Mouse (Mus musculus): ENCODE results near the gene Olfr699.
"Not testable (repeated sequence)": the region's sequence is repeated elsewhere in the genome, so short reads cannot be mapped to it uniquely, and the experiment has no call there.

Gene Olfr699
- long read RNA-seq, experiment 1 = 0 reads
- long read RNA-seq, experiment 2 = 0 reads

DNA sequence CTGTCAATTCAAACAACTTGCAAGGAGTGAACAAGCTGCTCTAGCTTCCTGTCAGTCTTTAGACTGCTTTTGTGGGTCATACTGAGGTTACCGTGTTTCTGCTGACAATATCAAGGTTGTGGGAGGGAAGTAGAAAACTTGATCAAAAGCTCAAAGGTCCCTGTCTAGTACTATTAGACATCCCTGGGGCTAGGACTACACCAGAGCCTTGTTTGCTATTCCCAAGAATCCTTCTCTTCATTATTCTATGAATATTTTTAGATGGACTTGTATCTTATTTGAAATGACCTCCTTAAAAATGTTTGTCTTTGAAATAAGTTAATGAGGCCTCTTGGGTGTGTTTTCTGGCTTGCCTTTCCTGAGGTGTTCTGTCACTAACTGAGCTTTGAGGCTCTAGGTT is at the start of gene Olfr699:
Gene Olfr699 (minus strand): TSS at position 101 of the 400 bp plus-strand sequence.
- intact Hi-C loops (cut with DNase I) = no loop called here

GRCm38 (mm10) chr7:106833793-106834192 is 40.8 kb upstream of the Olfr699 start, which contains the start of gene Olfr702:
Gene Olfr702 (minus strand): TSS chr7:106833893.
- intact Hi-C loops (cut with DNase I) = no loop called here

DNA sequence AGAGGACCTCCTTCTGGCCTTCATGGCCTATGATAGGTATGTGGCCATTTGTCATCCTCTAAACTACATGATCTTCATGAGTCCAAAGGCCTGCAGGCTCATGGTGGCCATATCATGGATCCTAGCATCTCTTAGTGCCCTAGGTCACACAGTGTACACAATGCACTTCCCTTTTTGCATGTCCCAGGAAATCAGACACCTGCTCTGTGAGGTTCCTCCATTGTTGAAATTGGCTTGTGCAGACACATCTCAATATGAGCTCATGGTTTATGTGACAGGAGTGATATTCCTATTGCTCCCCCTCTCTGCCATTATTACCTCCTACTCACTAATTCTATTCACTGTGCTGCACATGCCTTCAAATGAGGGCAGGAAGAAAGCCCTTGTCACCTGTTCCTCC is 25.4 kb upstream of the Olfr699 start:
- intact Hi-C loops (cut with DNase I) = no loop called here

DNA sequence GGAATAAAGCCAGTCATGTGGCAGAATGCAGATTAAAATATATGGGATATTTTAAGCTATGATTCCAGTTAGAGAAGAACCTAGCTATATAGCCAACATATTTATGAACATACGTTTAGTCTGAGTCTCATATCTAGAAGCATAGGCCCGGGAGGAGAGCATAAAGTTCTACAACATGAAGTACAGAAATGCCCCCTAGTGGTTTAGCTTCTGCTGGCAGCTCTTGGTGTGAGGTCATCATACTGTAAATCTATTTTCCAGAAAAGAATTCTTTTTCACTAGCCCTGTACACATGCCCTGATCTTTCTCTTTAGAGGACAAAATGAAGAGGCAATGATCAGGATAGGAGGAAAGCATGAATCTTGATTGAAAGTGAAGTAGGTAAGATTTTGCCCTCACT is 22.8 kb upstream of the Olfr699 start:
- intact Hi-C loops (cut with DNase I) = no loop called here

DNA sequence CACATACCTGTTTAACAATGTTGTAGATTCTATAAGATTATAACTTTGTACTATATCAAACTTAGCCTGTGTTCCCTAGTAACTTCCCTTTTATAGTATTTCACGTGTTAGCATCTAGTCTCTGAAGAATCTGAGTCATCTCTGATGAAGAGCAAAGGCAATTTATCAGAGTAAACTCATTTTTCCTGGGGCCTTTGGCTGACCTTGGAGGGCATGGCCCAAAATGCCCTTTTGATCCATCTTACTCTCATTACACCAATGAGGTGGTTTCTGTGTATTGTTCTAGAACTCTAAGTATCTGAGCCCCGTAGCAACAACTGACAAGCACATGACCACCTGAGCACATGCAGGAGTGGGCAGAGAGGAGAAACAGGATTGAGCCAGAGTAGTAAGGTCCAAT is 20.8 kb upstream of the Olfr699 start, which contains the start of gene Olfr701:
Gene Olfr701 (plus strand): TSS at position 301 of the 400 bp plus-strand sequence.
- intact Hi-C loops (cut with DNase I) = no loop called here

DNA sequence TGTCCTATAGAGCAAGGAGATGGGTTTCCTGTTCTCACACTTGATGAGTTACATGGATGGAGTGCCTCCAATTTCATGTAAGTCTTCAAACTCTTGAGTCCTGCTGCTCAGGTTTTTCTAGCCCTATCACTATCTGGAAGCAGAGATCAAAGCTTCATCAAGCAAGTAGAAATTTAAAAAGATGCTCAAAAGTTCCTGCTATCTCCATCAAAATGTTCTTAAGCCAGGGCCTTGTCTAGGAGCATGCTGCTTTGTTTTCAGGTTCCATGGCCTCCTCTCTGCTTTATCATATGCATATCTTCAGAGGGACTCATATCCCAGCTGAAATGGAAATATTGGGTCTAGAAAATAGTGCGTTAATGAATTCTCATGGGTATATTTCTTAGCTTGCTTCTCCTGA is 15.7 kb upstream of the Olfr699 start, which contains the start of gene Olfr700:
Gene Olfr700 (minus strand): TSS at position 101 of the 400 bp plus-strand sequence.
- intact Hi-C loops (cut with DNase I) = no loop called here

DNA sequence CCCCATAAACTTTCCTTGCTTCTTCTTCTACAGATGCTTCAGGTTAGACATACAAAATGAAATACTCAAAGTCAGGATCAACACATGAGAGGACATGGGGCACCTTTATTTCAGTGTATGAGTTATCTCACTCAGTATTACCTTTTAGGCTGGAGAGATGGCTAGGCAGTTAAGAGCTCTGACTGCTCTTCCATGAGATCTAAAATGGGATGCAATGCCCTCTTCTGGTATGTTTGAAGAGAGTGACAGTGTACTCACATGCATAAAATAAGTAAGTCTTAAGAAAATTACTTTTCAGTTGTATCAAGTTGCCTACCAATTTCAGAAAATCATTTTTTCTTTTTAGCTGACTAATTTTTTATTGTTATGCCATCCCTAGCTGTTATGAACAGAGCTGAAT is 4.7 kb downstream of the Olfr699 start:
- intact Hi-C loops (cut with DNase I) = no loop called here

DNA sequence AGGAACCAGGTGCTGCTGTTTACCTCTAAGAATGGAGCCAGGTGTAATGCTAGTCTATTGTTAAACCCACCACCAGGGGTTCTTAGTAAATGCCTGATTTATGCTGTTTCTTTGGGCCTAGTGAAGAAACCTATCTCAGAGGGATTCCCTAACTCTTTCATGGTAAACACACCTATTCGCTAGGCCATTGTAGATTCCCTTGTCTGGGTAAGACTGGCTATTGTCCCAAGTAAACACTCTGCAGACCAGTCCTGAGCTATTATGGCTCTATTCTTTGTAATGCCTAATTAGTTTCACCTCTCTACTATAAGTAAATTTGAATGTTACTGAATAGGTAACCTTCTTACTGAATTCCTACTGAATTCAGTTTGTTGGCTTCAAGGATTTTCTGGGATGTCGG is 32.0 kb downstream of the Olfr699 start:
- intact Hi-C loops (cut with DNase I) = not testable (repeated sequence)

GRCm38 (mm10) chr7:106758800-106759199 is 34.2 kb downstream of the Olfr699 start:
- intact Hi-C loops (cut with DNase I) = no loop called here

- intact Hi-C loops (cut with DNase I) = no loop called here
Observed at GRCm38 (mm10) chr7:106755297-106755696, 37.7 kb downstream of the Olfr699 start, which contains the start of gene Olfr698. Gene Olfr698 (minus strand): TSS chr7:106755397.

DNA sequence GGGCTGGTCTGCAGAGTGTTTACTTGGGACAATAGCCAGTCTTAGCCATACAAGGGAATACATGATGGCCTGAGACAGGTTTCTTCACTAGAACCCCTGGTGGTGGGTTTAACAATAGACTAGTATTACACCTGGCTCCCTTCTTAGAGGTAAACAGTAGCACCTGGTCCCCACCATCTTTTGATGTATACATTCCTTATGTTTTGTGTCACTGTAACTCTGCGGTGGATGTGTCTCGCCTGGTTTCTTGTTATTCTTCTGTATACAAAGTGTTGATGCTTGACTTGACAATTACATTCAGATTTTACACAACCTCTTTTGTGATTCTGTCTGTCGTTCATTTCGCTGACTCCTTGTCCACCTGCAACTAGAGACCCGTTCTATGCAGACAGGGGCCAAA is 47.2 kb downstream of the Olfr699 start:
- intact Hi-C loops (cut with DNase I) = no loop called here

GRCm38 (mm10) chr7:106742343-106742742 is 50.7 kb downstream of the Olfr699 start, which contains the start of gene Olfr697:
Gene Olfr697 (minus strand): TSS chr7:106742443.
- intact Hi-C loops (cut with DNase I) = no loop called here

All from adrenal gland (tissue).